Mouse (Mus musculus): ENCODE data around the gene Fbxw11. TPM values are rescaled to one million over a fixed set of nuclear protein-coding genes. Genes with fewer than 3 reads are reported as not detected.

Fbxw11 gene
- polyA plus RNA-seq, 1 experiment: 44.5 TPM

GRCm38 (mm10) chr11:32768642-32769343 is 126.3 kb downstream of the Fbxw11 start:
- H3K27me3 ChIP-seq (ENCODE audit: control insufficient read depth, insufficient read depth, insufficient read length): no peaks in the 10 kb centered on the region
- H3K36me3 ChIP-seq (ENCODE audit: control insufficient read depth, insufficient read depth): no peaks in the 10 kb centered on the region
- TF ChIP-seq MAX (IDR thresholded peaks at IDR 0.05; ENCODE audit: low read depth): no peak
- TF ChIP-seq E2F4 (IDR thresholded peaks at IDR 0.05; ENCODE audit: insufficient read depth): no peak
- TF ChIP-seq CEBPB (IDR thresholded peaks at IDR 0.05; ENCODE audit: insufficient read depth, poor library complexity, severe bottlenecking): no peak
- no peak for TF ChIP-seq POLR2A (IDR thresholded peaks at IDR 0.05; ENCODE audit: insufficient read length, low read depth)
- TF ChIP-seq TCF12 (IDR thresholded peaks at IDR 0.05; ENCODE audit: insufficient read depth, poor library complexity, severe bottlenecking): no peak
- no peak for TF ChIP-seq REST (IDR thresholded peaks at IDR 0.05; ENCODE audit: insufficient read depth, insufficient read length)
- TF ChIP-seq TCF3 (IDR thresholded peaks at IDR 0.05; ENCODE audit: insufficient read length, low read depth): no peak
- TF ChIP-seq MYOG (IDR thresholded peaks at IDR 0.05; ENCODE audit: control insufficient read depth in 1 of 3, insufficient read depth in 1 of 3, insufficient read length in 2 of 3, low read depth in 2 of 3): no peak
- no peak for TF ChIP-seq POLR2AphosphoS2 (IDR thresholded peaks at IDR 0.05; ENCODE audit: insufficient read length, low read depth)
- TF ChIP-seq MYOD1 (IDR thresholded peaks at IDR 0.05; ENCODE audit: control insufficient read depth in 1 of 3, insufficient read length in 2 of 3, low read depth in 2 of 3): no peak
- TF ChIP-seq USF1 (IDR thresholded peaks at IDR 0.05; ENCODE audit: low read depth): no peak
- TF ChIP-seq SRF (IDR thresholded peaks at IDR 0.05; ENCODE audit: control insufficient read depth, insufficient read length, low read depth): no peak
- no peak overlapping the region for H3ac ChIP-seq (ENCODE audit: control insufficient read depth, insufficient read length)
- no peak overlapping the region for H3K4me3 ChIP-seq
- H3K4me2 ChIP-seq (ENCODE audit: low read depth): no peak overlapping the region
- H3K79me2 ChIP-seq (ENCODE audit: control insufficient read depth, insufficient read depth): no peaks in the 10 kb centered on the region

GRCm38 (mm10) chr11:32780747-32781536 is 138.4 kb downstream of the Fbxw11 start:
- no peak for TF ChIP-seq POLR2AphosphoS2 (IDR thresholded peaks at IDR 0.05; ENCODE audit: insufficient read length, low read depth)
- H3K36me3 ChIP-seq (ENCODE audit: control insufficient read depth, insufficient read depth): no peaks in the 10 kb centered on the region
- H3K27me3 ChIP-seq (ENCODE audit: control insufficient read depth, insufficient read depth, insufficient read length): no peaks in the 10 kb centered on the region
- H3K4me3 ChIP-seq: no peak overlapping the region
- no peak overlapping the region for H3ac ChIP-seq (ENCODE audit: control insufficient read depth, insufficient read length)
- H3K4me2 ChIP-seq (ENCODE audit: low read depth): no peak overlapping the region
- H3K79me2 ChIP-seq (ENCODE audit: control insufficient read depth, insufficient read depth): no peaks in the 10 kb centered on the region

GRCm38 (mm10) chr11:32781633-32782404 is 139.3 kb downstream of the Fbxw11 start:
- Histone ChIP-seq H3K27me3 (ENCODE audit: control insufficient read depth, insufficient read depth, insufficient read length) (no peaks in the 10 kb centered on the region), H3K79me2 (ENCODE audit: control insufficient read depth, insufficient read depth) (no peaks in the 10 kb centered on the region), H3K4me3 (no peak overlapping the region), H3K36me3 (ENCODE audit: control insufficient read depth, insufficient read depth) (no peaks in the 10 kb centered on the region), H3K4me2 (ENCODE audit: low read depth) (no peak overlapping the region), H3ac (ENCODE audit: control insufficient read depth, insufficient read length) (no peak overlapping the region)
- no peak for TF ChIP-seq E2F4 (IDR thresholded peaks at IDR 0.05; ENCODE audit: insufficient read depth)
- no peak for TF ChIP-seq MYOG (IDR thresholded peaks at IDR 0.05; ENCODE audit: control insufficient read depth in 1 of 3, insufficient read depth in 1 of 3, insufficient read length in 2 of 3, low read depth in 2 of 3)
- no peak for TF ChIP-seq POLR2AphosphoS2 (IDR thresholded peaks at IDR 0.05; ENCODE audit: insufficient read length, low read depth)
- TF ChIP-seq MAX (IDR thresholded peaks at IDR 0.05; ENCODE audit: low read depth): no peak
- no peak for TF ChIP-seq SRF (IDR thresholded peaks at IDR 0.05; ENCODE audit: control insufficient read depth, insufficient read length, low read depth)

GRCm38 (mm10) chr11:32782724-32783123 is 140.2 kb downstream of the Fbxw11 start:
- H3K4me2 ChIP-seq (ENCODE audit: low read depth): no peak overlapping the region
- no peaks in the 10 kb centered on the region for H3K79me2 ChIP-seq (ENCODE audit: control insufficient read depth, insufficient read depth)
- TF ChIP-seq POLR2AphosphoS2 (IDR thresholded peaks at IDR 0.05; ENCODE audit: insufficient read length, low read depth) (no peak), TCF3 (IDR thresholded peaks at IDR 0.05; ENCODE audit: insufficient read length, low read depth) (no peak), MAX (IDR thresholded peaks at IDR 0.05; ENCODE audit: low read depth) (no peak), MYOD1 (IDR thresholded peaks at IDR 0.05; ENCODE audit: control insufficient read depth in 1 of 3, insufficient read length in 2 of 3, low read depth in 2 of 3) (no peak), REST (IDR thresholded peaks at IDR 0.05; ENCODE audit: insufficient read depth, insufficient read length) (no peak), E2F4 (IDR thresholded peaks at IDR 0.05; ENCODE audit: insufficient read depth) (no peak), POLR2A (IDR thresholded peaks at IDR 0.05; ENCODE audit: insufficient read length, low read depth) (no peak), SRF (IDR thresholded peaks at IDR 0.05; ENCODE audit: control insufficient read depth, insufficient read length, low read depth) (no peak), CEBPB (IDR thresholded peaks at IDR 0.05; ENCODE audit: insufficient read depth, poor library complexity, severe bottlenecking) (no peak), MYOG (IDR thresholded peaks at IDR 0.05; ENCODE audit: control insufficient read depth in 1 of 3, insufficient read depth in 1 of 3, insufficient read length in 2 of 3, low read depth in 2 of 3) (no peak), USF1 (IDR thresholded peaks at IDR 0.05; ENCODE audit: low read depth) (no peak), TCF12 (IDR thresholded peaks at IDR 0.05; ENCODE audit: insufficient read depth, poor library complexity, severe bottlenecking) (no peak)
- no peak overlapping the region for H3K4me3 ChIP-seq
- no peak overlapping the region for H3ac ChIP-seq (ENCODE audit: control insufficient read depth, insufficient read length)
- H3K36me3 ChIP-seq (ENCODE audit: control insufficient read depth, insufficient read depth): no peaks in the 10 kb centered on the region
- no peaks in the 10 kb centered on the region for H3K27me3 ChIP-seq (ENCODE audit: control insufficient read depth, insufficient read depth, insufficient read length)
